Mouse (Mus musculus) limb, embryonic 13.5 days (tissue): Measurements from ENCODE around the gene Atm. TPM values are rescaled to one million over a fixed set of nuclear protein-coding genes. Genes with fewer than 3 reads are reported as not detected.
A peak's percentile ranks its signal among the peaks of the same experiment; 100 is the strongest.

ENCODE experiments used
- ATAC-seq: fragments of 200-750 bp; cut with Nextera tagmentation; 2 replicates; pipeline ENCODE4 v1.8.0; 2017; ENCODE audit warnings: low read depth, moderate number of reproducible peaks, moderate TSS enrichment; ENCODE audit not compliant: low FRiP score
- H3K27ac ChIP-seq: fragments of 300-500 bp; sonication (generic); 2 replicates; pipeline ENCODE4 v1.5.1; 2015; ENCODE audit warnings: inconsistent platforms, mild to moderate bottlenecking, moderate library complexity
- H3K27me3 ChIP-seq: fragments of 300-500 bp; sonication (generic); 2 replicates; pipeline ENCODE4 v1.6.1; 2015; ENCODE audit warnings: mild to moderate bottlenecking, inconsistent platforms
- H3K36me3 ChIP-seq: fragments of 300-500 bp; sonication (generic); 2 replicates; pipeline ENCODE4 v1.6.1; 2015; ENCODE audit warnings: inconsistent platforms, mild to moderate bottlenecking, moderate library complexity
- H3K4me1 ChIP-seq: fragments of 300-500 bp; sonication (generic); 2 replicates; pipeline ENCODE4 v1.6.1; 2015; ENCODE audit warnings: inconsistent platforms
- H3K4me2 ChIP-seq: fragments of 300-500 bp; sonication (generic); replicated peaks from 2 replicates; pipeline ENCODE4 v1.6.1; 2015; ENCODE audit warnings: inconsistent platforms, mild to moderate bottlenecking, moderate library complexity
- H3K4me3 ChIP-seq: fragments of 300-500 bp; sonication (generic); 2 replicates; pipeline ENCODE4 v1.5.1; 2015; ENCODE audit warnings: moderate library complexity, mild to moderate bottlenecking, inconsistent platforms
- H3K9ac ChIP-seq: fragments of 300-500 bp; sonication (generic); 2 replicates; pipeline ENCODE4 v1.6.1; 2015; ENCODE audit warnings: mild to moderate bottlenecking, inconsistent platforms
- H3K9me3 ChIP-seq: fragments of 300-500 bp; sonication (generic); 2 replicates; pipeline ENCODE4 v1.6.1; 2016; ENCODE audit warnings: inconsistent platforms
- WGBS: fragments of 180-500 bp; shearing (Covaris S2); methylation state at CpG from one replicate; pipeline ENCODE4 v1.1.7; 2015; 5-methylcytosine and 5-hydroxymethylcytosine counted together
- microRNA-seq: library from miRNA; unstranded; fragments of <30 nt; microRNA quantifications from one replicate; pipeline ENCODE4, GENCODE M21; 2016
- polyA plus RNA-seq: library from polyadenylated mRNA; unstranded; fragments of >200 nt; fragmentation: Nextera tagmentation; extraction: Ambion mirVana; gene quantifications from 2 replicates; pipeline ENCODE4 v1.2.1, GENCODE M21; 2015

Gene Atm
- polyA plus RNA-seq, 1 experiment from 2014 or later = 16.4 TPM

DNA sequence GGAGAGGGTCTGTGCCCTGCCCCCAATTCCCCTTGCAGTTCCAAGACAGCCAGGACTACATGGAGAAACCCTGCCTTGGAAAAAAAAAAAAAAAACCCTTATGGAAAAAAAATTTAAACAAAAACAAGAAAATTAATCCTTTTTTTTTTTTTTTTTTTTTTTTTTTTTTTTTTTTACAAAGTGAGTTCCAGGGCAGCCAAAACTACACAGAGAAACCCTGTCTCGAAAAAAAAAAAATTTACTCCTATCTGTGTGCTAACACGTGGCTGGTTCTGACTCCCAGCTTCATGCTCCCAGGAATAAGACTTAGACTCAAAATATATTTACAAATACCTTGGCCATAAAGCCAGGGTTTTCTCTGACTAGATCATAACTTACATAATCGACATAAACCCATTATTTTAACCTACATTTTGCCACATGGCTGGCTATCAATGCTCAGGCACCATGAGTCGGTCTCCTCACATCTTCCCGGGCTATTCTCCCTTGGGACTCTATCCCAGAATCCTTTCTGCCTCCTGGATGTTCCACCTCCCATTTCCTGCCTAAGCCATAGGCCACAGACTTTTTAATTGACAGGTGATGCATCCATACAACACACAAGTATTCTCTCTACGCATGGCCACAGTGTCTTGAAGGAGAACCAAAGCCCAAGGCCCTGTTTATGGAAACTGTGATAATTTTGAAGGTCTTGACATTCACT is 132.3 kb downstream of the Atm start:
- Histone ChIP-seq H3K4me2 (no peak overlapping the region), H3K4me1 (peaks cover 30% of the 10 kb centered on the region), H3K9ac (no peak overlapping the region), H3K27me3 (no peaks in the 10 kb centered on the region), H3K4me3 (no peak overlapping the region), H3K9me3 (no peaks in the 10 kb centered on the region), H3K27ac (no peak overlapping the region), H3K36me3 (0 out of 2 replicates have a peak, but pooled peaks cover 6% of the 10 kb centered on the region)
- ATAC-seq = no peak
- WGBS = 85% methylated on average over 6 of the region's 6 CpGs

GRCm38 (mm10) chr9:53402991-53403390 is 133.5 kb downstream of the Atm start:
- ATAC-seq = 0 out of 2 replicates have a peak, but pooled peaks have one; percentile 9
- 36% methylated on average over 8 of the region's 8 CpGs for WGBS
- Histone ChIP-seq H3K27me3 (no peaks in the 10 kb centered on the region), H3K4me3 (no peak overlapping the region), H3K4me1 (peaks cover 30% of the 10 kb centered on the region), H3K9ac (peak overlapping the region; percentile 48; the same call in 1 of the 2 replicates), H3K36me3 (0 out of 2 replicates have a peak, but pooled peaks cover 6% of the 10 kb centered on the region), H3K27ac (peak overlapping the region; percentile 74; the same call in 1 of the 2 replicates), H3K9me3 (no peaks in the 10 kb centered on the region), H3K4me2 (peak overlapping the region; percentile 58)

DNA sequence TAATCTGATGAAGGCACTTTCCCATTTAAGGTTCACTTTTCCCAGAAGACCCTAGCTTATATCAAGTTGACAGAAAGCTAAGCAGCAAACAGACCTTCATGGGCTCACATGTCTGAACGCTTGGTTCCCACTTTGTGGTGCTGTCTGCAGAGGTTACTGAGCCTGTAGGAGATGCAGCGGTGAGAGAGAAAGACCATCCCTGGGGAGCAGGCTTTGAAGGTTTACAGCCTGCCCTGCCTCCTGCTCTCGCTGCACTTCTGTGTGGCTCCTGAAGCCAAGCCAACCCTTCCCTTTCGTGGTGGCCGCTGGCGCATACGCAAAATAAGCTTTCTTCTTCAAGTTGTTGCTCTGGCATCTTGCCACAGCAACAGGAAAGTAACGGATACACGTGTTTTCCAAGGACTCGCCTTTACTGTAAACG is 134.2 kb downstream of the Atm start, which contains the start of gene 4930550C14Rik:
4930550C14Rik (plus strand) TSS at position 35 of the 421 bp plus-strand sequence.
- Histone ChIP-seq H3K4me1 (peaks cover 30% of the 10 kb centered on the region), H3K9ac (peak within 1 kb of the TSS; percentile 48; the same call in 1 of the 2 replicates), H3K4me2 (peak within 1 kb of the TSS; percentile 58), H3K36me3 (0 out of 2 replicates have a peak, but pooled peaks cover 6% of the 10 kb centered on the region), H3K27me3 (no peaks in the 10 kb centered on the region), H3K4me3 (peak within 1 kb of the TSS; percentile 14; the same call in 1 of the 2 replicates), H3K9me3 (no peaks in the 10 kb centered on the region), H3K27ac (peak within 1 kb of the TSS; percentile 74; the same call in 1 of the 2 replicates)
- ATAC-seq = 0 out of 2 replicates have a peak, but pooled peaks have one; percentile 12
- 9% methylated on average over 11 of the region's 11 CpGs for WGBS

- H3K4me2 ChIP-seq = no peak overlapping the region
- H3K27ac ChIP-seq = no peak overlapping the region
- peaks cover 28% of the 10 kb centered on the region for H3K4me1 ChIP-seq
- ATAC-seq = no peak
- H3K4me3 ChIP-seq = no peak overlapping the region
- H3K36me3 ChIP-seq = 0 out of 2 replicates have a peak, but pooled peaks cover 6% of the 10 kb centered on the region
- 76% methylated on average over 8 of the region's 8 CpGs for WGBS
- no peaks in the 10 kb centered on the region for H3K9me3 ChIP-seq
- no peaks in the 10 kb centered on the region for H3K27me3 ChIP-seq
- H3K9ac ChIP-seq = no peak overlapping the region
Measured at GRCm38 (mm10) chr9:53401146-53401545, 135.4 kb downstream of the Atm start.

- ATAC-seq = no peak
- 0 out of 2 replicates have a peak, but pooled peaks cover 6% of the 10 kb centered on the region for H3K36me3 ChIP-seq
- WGBS = 59% methylated on average over 4 of the region's 4 CpGs
- no peak overlapping the region for H3K4me2 ChIP-seq
- no peak overlapping the region for H3K9ac ChIP-seq
- no peaks in the 10 kb centered on the region for H3K9me3 ChIP-seq
- H3K27me3 ChIP-seq = no peaks in the 10 kb centered on the region
- peaks cover 24% of the 10 kb centered on the region for H3K4me1 ChIP-seq
- no peak overlapping the region for H3K4me3 ChIP-seq
- no peak overlapping the region for H3K27ac ChIP-seq
Measured at GRCm38 (mm10) chr9:53400696-53401095, 135.8 kb downstream of the Atm start.

- H3K9ac ChIP-seq = no peak overlapping the region
Measured at GRCm38 (mm10) chr9:53399537-53399936, 137.0 kb downstream of the Atm start.

DNA sequence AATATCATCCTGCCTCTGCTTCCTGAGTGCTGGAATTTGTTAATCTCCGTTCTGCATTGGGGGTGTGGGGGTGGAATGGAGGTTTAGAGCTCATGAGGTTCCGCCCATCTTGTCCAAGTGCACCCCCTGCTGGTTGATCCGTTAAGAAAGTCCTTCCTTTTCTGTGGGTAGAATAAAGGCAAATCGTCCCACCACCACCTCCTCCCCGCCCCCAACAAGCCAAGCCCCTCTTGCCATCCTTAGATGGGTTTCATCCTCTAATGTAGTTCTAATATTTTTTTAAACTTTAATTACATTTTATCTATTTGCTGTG is 138.2 kb downstream of the Atm start:
- no peak overlapping the region for H3K9ac ChIP-seq
- H3K27ac ChIP-seq = no peak overlapping the region
- H3K4me3 ChIP-seq = no peak overlapping the region
- ATAC-seq = no peak
- H3K4me1 ChIP-seq = peaks cover 15% of the 10 kb centered on the region
- no peaks in the 10 kb centered on the region for H3K9me3 ChIP-seq
- no peaks in the 10 kb centered on the region for H3K27me3 ChIP-seq
- H3K36me3 ChIP-seq = 0 out of 2 replicates have a peak, but pooled peaks cover 6% of the 10 kb centered on the region
- 13% methylated on average over 5 of the region's 5 CpGs for WGBS
- H3K4me2 ChIP-seq = no peak overlapping the region

More at GRCm38 (mm10) chr9:53399537-53399936, 137.0 kb downstream of the Atm start:
- WGBS = 95% methylated on average over 8 of the region's 8 CpGs
- no peak overlapping the region for H3K4me3 ChIP-seq
- H3K4me2 ChIP-seq = no peak overlapping the region
- ATAC-seq = no peak
- H3K9me3 ChIP-seq = no peaks in the 10 kb centered on the region
- peaks cover 18% of the 10 kb centered on the region for H3K4me1 ChIP-seq
- H3K27me3 ChIP-seq = no peaks in the 10 kb centered on the region
- H3K27ac ChIP-seq = no peak overlapping the region
- 0 out of 2 replicates have a peak, but pooled peaks cover 6% of the 10 kb centered on the region for H3K36me3 ChIP-seq

- Histone ChIP-seq H3K4me3 (no peak overlapping the region), H3K4me2 (no peak overlapping the region), H3K27ac (no peak overlapping the region), H3K9ac (no peak overlapping the region), H3K27me3 (no peaks in the 10 kb centered on the region), H3K4me1 (peaks cover 10% of the 10 kb centered on the region), H3K9me3 (no peaks in the 10 kb centered on the region), H3K36me3 (0 out of 2 replicates have a peak, but pooled peaks cover 6% of the 10 kb centered on the region)
- 80% methylated on average over 13 of the region's 13 CpGs for WGBS
- ATAC-seq = no peak
Measured at GRCm38 (mm10) chr9:53397685-53398387, 138.7 kb downstream of the Atm start.

GRCm38 (mm10) chr9:53390136-53390535 is 146.4 kb downstream of the Atm start:
- ATAC-seq = no peak
- Histone ChIP-seq H3K9ac (no peak overlapping the region), H3K4me2 (no peak overlapping the region), H3K27me3 (no peaks in the 10 kb centered on the region), H3K9me3 (no peaks in the 10 kb centered on the region), H3K4me3 (no peak overlapping the region), H3K4me1 (peaks cover 5% of the 10 kb centered on the region), H3K36me3 (peaks cover 11% of the 10 kb centered on the region), H3K27ac (no peak overlapping the region)
- 76% methylated on average over 7 of the region's 7 CpGs for WGBS

Small RNA genes within 50 kb of the gene (microRNA-seq; reads per million reads assigned to microRNA genes)
- not detected for gene Mir130c

Other genes with a start within 250 kb of the Atm start
- 0.97 and 1.2 TPM in 2 replicates for gene Exph5, start 235.1 kb downstream of the Atm start, polyA plus RNA-seq
- 19.6 and 23.7 TPM in 2 replicates for gene Kdelc2, start 152.7 kb downstream of the Atm start, polyA plus RNA-seq
- 0.74 and 0.94 TPM in 2 replicates for gene 4930550C14Rik, start 134.4 kb downstream of the Atm start, polyA plus RNA-seq
- gene Npat, start 307 bp upstream of the Atm start, polyA plus RNA-seq = 21.0 and 22.1 TPM in 2 replicates
- gene Acat1, start 73.6 kb upstream of the Atm start, polyA plus RNA-seq = 120 and 125 TPM in 2 replicates
- gene Cul5, start 133.3 kb upstream of the Atm start, polyA plus RNA-seq = 35.6 and 35.9 TPM in 2 replicates
- gene Rab39, start 169.5 kb upstream of the Atm start, polyA plus RNA-seq = 0.50 and 0.69 TPM in 2 replicates
- 4.5 and 4.8 TPM in 2 replicates for gene Slc35f2, start 234.8 kb upstream of the Atm start, polyA plus RNA-seq